Mouse (Mus musculus) cerebellum, adult 11-12 months (tissue): ENCODE measurements around the gene 1700001C19Rik.

Source experiments
- DNase-seq: peaks from one replicate; pipeline ENCODE4 v3.0.0; 2022

The 1700001C19Rik gene

GRCm38 (mm10) chr17:47369087-47369443 is 68.1 kb downstream of the 1700001C19Rik start:
- peak; percentile 46 for DNase-seq

- peak; percentile 84 for DNase-seq
Measured at GRCm38 (mm10) chr17:47368401-47369086, 68.6 kb downstream of the 1700001C19Rik start, which contains the start of gene Mrps10. Gene Mrps10, plus strand, starts transcription at chr17:47368887.
